Mouse (Mus musculus) thymus, postnatal 25 days (tissue): ENCODE results near the gene Cck.

Experiments
- DNase-seq: peaks from one replicate; pipeline ENCODE4 v3.0.0; 2022

The Cck gene

GRCm38 (mm10) chr9:121495529-121495928 is at the start of gene Cck:
Cck (minus strand) TSS chr9:121495694.
- no peak for DNase-seq

- no peak for DNase-seq
These were observed 46.0 kb upstream of the Cck start for GRCm38 (mm10) chr9:121541530-121541929.

GRCm38 (mm10) chr9:121532626-121533025 is 37.1 kb upstream of the Cck start:
- DNase-seq = no peak

- DNase-seq = no peak
These were observed 33.3 kb upstream of the Cck start for GRCm38 (mm10) chr9:121528605-121529357.

GRCm38 (mm10) chr9:121526171-121526570 is 30.7 kb upstream of the Cck start:
- DNase-seq = no peak

- no peak for DNase-seq
These were observed 24.6 kb upstream of the Cck start for GRCm38 (mm10) chr9:121520047-121520446.

- DNase-seq = no peak
These were observed 19.0 kb upstream of the Cck start for GRCm38 (mm10) chr9:121514462-121514861.

GRCm38 (mm10) chr9:121511911-121512310 is 16.4 kb upstream of the Cck start:
- no peak for DNase-seq

- no peak for DNase-seq
These were observed 11.1 kb upstream of the Cck start for GRCm38 (mm10) chr9:121506478-121507180.

- DNase-seq = no peak
These were observed 9.9 kb upstream of the Cck start for GRCm38 (mm10) chr9:121505346-121505745.

GRCm38 (mm10) chr9:121496102-121496501 is 608 bp upstream of the Cck start:
- no peak for DNase-seq

GRCm38 (mm10) chr9:121494006-121494767 is 1.3 kb downstream of the Cck start:
- DNase-seq = no peak

GRCm38 (mm10) chr9:121491592-121492240 is 3.8 kb downstream of the Cck start:
- DNase-seq = no peak

GRCm38 (mm10) chr9:121487216-121487615 is 8.3 kb downstream of the Cck start:
- no peak for DNase-seq

GRCm38 (mm10) chr9:121479453-121479852 is 16.0 kb downstream of the Cck start:
- peak; percentile 61 for DNase-seq

- DNase-seq = peak; percentile 43
These were observed 18.1 kb downstream of the Cck start for GRCm38 (mm10) chr9:121477305-121477911.

GRCm38 (mm10) chr9:121475488-121476452 is 19.7 kb downstream of the Cck start:
- no peak for DNase-seq

- DNase-seq = no peak
These were observed 20.7 kb downstream of the Cck start for GRCm38 (mm10) chr9:121474771-121475170.

- DNase-seq = no peak
These were observed 25.8 kb downstream of the Cck start for GRCm38 (mm10) chr9:121469711-121470110.

GRCm38 (mm10) chr9:121467460-121467859 is 28.0 kb downstream of the Cck start:
- no peak for DNase-seq

GRCm38 (mm10) chr9:121460527-121460926 is 35.0 kb downstream of the Cck start:
- DNase-seq = no peak
